Mouse (Mus musculus) cortical plate, adult 2 months (tissue): ENCODE measurements around the gene Gm11034. TPM values are rescaled to one million over a fixed set of nuclear protein-coding genes. Genes with fewer than 3 reads are reported as not detected.

Experiments
- H3K27ac ChIP-seq: fragments of 200-500 bp; 2 replicates; pipeline ENCODE4 v1.5.1; 2012; ENCODE audit warnings: low read length, control low read depth, inconsistent platforms; ENCODE audit not compliant: insufficient read depth
- H3K4me1 ChIP-seq: fragments of 200-500 bp; 2 replicates; pipeline ENCODE4 v1.6.1; 2011; ENCODE audit warnings: low read length; ENCODE audit not compliant: control insufficient read depth, insufficient read depth
- H3K4me3 ChIP-seq: fragments of 200-500 bp; 2 replicates; pipeline ENCODE4 v1.5.1; 2011; ENCODE audit warnings: mild to moderate bottlenecking, low read length, control low read depth; ENCODE audit not compliant: insufficient read depth
- CTCF ChIP-seq: fragments of 200-500 bp; IDR thresholded peaks from 2 replicates; pipeline ENCODE4 v1.5.1; 2011; ENCODE audit warnings: mild to moderate bottlenecking, control low read depth, low read length; ENCODE audit not compliant: insufficient read depth; ENCODE audit errors: extremely low read depth
- POLR2A ChIP-seq: fragments of 200-500 bp; IDR thresholded peaks from 2 replicates; pipeline ENCODE4 v1.6.1; 2011; ENCODE audit warnings: mild to moderate bottlenecking, low read length, control low read depth; ENCODE audit not compliant: insufficient read depth; ENCODE audit errors: extremely low read depth
- polyA plus RNA-seq: library from polyadenylated mRNA; depleted of rRNA; stranded (reverse); fragments of >200 nt; gene quantifications from 2 replicates; pipeline ENCODE4 v1.2.3, GENCODE M21; 2012

The Gm11034 gene
- polyA plus RNA-seq, 1 experiment: not detected

DNA sequence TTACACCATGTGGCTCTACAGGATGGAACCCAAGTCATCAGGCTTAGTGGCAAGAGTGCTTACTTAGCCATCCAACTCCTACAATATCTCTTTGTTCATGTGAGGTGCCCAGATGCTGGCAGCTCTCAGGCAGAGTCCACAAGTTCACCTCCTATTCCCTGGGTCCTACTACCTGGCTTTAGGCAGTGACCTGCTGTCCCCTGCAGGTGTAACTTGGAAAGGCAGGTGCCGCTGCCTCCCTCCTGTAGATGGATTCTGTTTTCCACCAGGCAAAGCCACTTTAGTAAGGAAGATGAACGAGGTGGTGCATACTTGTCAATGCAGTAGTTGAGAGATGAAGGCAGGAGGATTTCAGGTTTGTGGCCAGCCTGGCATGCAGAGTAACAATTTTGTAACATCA, 1.6 kb upstream of the Gm11034 start:
- TF ChIP-seq POLR2A (no peak), CTCF (no peak)
- Histone ChIP-seq H3K4me3 (no peak overlapping the region), H3K4me1 (peaks cover under 1% of the 10 kb centered on the region; the same call in 1 of the 2 replicates), H3K27ac (no peak overlapping the region)

DNA sequence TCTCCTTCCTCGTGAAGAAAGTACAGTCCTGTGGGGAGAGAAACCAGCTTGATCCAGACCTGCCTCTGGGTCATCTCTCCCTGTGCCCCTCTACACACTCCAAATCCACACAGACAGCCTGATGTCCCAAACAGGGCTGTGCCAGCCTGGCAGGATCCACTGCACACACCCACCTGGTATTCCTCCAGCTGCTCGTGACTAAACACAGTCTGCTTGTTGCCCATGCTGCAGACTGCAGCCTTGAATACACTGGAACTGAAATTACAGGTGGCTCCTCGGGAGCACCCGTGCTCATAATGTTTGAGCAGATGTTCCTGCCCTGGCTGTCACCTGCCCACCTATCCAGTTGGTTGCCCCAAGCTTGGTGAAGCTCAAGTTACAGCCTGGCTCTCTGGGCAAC, 685 bp downstream of the Gm11034 start, which contains the start of gene Cib3:
Cib3 (minus strand) TSS at position 87 of the 400 bp plus-strand sequence.
- Histone ChIP-seq H3K27ac (no peak within 1 kb of the TSS), H3K4me3 (no peak within 1 kb of the TSS), H3K4me1 (no peaks in the 10 kb centered on the region)
- TF ChIP-seq POLR2A (no peak), CTCF (no peak)

DNA sequence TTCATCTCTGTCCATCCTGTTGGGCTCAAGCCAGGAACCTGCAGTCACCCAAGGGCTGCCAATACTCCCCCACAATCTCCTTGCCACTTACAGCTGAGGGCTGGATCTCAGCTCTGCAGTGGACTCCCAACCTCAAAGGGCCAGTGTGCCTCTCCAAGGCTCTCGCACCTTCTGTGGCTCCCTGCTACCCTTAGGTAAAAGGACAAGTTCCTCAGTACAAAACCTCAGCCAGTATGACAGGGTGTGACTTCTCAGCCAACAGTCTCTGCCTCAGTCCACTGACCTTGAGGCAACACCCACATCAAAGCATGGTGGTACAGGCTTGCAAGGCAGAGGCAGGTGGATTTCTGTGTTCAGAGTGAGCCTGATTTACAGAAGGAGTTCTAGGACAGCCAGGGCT, 1.6 kb downstream of the Gm11034 start:
- Histone ChIP-seq H3K27ac (no peak overlapping the region), H3K4me3 (no peak overlapping the region), H3K4me1 (no peaks in the 10 kb centered on the region)
- TF ChIP-seq POLR2A: no peak
- TF ChIP-seq CTCF: no peak

DNA sequence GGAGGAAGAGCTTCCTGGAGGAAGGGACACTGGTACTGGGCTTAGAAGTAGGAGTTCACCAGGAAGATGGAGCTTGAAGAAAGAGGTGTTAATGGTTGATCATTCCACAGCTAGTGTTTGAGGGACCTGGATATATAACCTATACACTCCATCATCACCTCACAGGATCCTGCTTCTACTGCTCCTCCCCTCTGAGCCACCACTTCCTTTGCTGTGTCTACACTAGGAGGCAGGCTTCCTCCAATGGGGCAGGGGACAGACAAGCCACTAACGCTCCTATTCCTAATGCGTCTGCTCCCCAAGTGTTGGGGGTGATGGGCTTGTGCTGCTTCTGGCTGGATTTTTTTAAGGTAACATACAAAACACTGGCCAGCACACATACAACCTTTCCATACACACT, 2.7 kb downstream of the Gm11034 start:
- no peak for TF ChIP-seq POLR2A
- no peak for TF ChIP-seq CTCF
- no peak overlapping the region for H3K4me3 ChIP-seq
- no peak overlapping the region for H3K27ac ChIP-seq
- H3K4me1 ChIP-seq: no peaks in the 10 kb centered on the region

DNA sequence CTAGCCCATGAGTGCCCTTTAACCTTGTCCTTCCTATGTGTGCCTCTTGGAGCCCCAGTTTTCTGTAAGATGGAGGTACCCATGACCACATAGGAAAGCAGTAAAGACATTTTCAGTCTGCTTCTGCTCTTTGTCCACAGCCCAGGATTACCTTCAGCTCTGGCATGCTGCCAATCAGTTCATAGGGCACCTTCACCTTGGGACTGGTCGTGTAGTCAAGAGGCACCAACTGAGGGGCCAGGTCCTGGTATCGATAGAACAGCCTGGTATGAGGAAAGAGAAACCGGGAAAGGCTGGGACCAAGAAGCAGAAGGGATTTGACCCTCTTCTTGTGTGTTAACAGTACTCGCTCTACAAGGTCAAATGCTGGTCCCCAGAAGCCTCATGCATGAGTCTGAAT, 3.2 kb downstream of the Gm11034 start:
- Histone ChIP-seq H3K4me3 (no peak overlapping the region), H3K27ac (no peak overlapping the region), H3K4me1 (no peaks in the 10 kb centered on the region)
- TF ChIP-seq CTCF: no peak
- no peak for TF ChIP-seq POLR2A

DNA sequence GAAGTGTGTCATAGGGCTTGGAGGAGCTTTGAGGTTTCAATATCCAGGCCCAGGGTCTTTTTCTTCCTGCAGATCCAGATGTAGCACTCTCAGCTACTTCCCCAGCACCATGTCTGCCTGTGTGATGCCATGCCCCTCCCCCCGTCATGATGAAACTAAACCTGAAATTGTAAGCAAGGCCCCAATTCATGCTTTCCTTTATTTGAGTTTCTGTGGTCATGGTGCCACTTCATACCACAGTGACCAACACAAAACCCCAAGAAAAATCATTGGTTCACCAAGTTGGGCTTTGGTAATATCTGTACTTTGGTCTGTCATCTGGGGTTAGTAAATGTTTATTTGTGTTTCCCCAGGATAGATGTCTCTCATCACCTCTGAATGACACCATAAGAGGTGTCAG, 4.9 kb downstream of the Gm11034 start:
- Histone ChIP-seq H3K4me3 (no peak overlapping the region), H3K4me1 (no peaks in the 10 kb centered on the region), H3K27ac (no peak overlapping the region)
- no peak for TF ChIP-seq CTCF
- TF ChIP-seq POLR2A: no peak

DNA sequence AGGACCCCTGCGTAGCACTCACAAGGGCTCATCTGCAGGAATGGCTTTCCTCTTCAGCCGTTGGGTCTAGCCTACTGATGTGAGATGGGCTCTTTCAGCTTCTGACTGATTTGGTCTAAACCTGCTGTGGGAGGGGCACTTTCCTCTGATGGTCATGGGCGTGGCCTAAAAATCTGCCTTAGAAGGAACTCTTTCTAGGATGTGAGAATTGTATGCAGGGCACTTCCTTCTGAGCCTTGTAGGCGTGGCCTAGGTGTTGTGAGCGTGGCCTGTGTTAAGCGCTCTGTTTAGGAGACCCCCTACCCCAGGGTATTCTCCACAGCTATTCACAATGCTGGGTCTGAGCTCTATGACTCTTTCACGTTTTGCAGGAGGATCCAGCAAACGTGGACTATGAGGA, 15.4 kb downstream of the Gm11034 start:
- H3K27ac ChIP-seq: no peak overlapping the region
- no peaks in the 10 kb centered on the region for H3K4me1 ChIP-seq
- TF ChIP-seq POLR2A (no peak), CTCF (no peak)
- H3K4me3 ChIP-seq: no peak overlapping the region

DNA sequence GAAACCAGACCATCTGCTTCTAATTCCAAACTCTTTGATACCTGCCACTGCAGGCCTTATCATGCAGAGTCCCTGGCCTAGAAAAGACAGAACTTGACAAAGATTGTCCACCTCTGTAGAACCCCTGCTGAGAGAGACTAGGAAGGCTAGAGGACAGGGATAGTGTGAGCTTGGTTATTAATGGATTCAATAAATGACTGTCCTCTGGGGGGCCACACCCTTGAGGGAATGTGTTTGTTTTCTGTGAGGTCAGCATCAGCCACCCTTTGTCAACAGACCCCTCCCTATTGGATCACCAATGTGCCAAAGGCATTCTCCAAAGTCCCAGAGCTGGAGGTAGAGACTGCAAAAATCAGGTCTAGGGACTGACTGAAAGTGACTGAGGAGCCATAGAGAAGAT, 21.4 kb downstream of the Gm11034 start:
- no peak overlapping the region for H3K4me3 ChIP-seq
- H3K4me1 ChIP-seq: no peaks in the 10 kb centered on the region
- TF ChIP-seq CTCF: no peak
- TF ChIP-seq POLR2A: no peak
- H3K27ac ChIP-seq: no peak overlapping the region

DNA sequence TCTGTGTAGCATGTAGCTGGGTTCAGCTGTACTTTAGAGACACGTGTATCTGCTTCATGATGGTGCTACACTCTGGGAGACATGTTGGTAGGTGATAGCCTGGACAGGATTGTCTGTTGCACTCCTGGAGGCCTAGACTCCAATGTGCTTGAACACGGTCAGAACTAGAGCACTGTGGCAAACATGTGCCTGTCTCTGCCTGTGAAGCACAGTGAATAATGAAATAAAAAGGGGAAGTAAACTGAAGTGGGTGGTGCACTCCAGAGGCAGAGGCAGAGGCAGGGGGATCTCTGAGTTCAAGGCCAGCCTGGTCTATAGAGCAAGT, 23.3 kb downstream of the Gm11034 start:
- no peak overlapping the region for H3K4me3 ChIP-seq
- H3K4me1 ChIP-seq: no peaks in the 10 kb centered on the region
- no peak overlapping the region for H3K27ac ChIP-seq
- no peak for TF ChIP-seq CTCF
- TF ChIP-seq POLR2A: no peak

DNA sequence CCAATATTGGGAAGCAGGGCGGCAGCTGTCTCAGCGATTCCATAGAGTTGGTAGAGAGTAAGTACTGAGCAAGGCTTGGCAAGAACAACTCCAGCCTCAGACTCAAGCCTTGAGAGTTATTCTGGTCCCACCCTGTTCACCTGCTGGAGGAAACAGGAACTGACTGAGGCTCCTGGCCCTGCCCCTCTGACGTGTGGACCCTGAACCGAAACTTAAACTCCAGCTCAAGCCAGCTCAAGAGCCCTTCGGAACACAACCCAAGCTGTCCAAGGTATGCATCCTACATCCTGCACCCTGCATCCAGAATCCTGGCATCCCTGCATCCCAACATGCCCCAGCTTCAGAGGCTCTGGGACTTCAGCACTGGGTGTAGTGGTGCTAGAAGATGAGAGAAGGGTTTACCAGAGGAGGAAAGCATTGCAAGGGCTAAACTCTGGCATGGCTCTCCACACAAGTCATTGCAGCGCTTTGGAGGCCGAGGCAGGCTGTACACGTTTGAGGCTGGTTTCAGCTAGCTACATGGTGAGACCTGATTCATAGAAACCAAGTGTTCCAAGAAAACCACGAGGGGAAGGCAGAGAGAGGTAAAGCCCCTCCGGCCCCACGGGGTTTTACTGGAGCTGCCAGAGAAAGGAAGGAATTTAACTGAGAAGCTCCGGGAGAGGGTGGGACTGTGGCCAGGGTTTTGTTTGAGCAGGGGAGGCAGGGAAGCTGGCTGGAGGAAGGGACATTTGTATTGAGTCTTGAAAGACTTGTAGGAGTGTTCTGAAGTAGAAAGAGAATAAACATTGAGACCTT, 23.8 kb downstream of the Gm11034 start, which contains the start of gene Hsh2d:
Hsh2d (plus strand) TSS at position 222 of the 798 bp plus-strand sequence.
- H3K27ac ChIP-seq: no peak within 1 kb of the TSS
- TF ChIP-seq CTCF (no peak), POLR2A (no peak)
- no peak within 1 kb of the TSS for H3K4me3 ChIP-seq
- H3K4me1 ChIP-seq: no peaks in the 10 kb centered on the region

DNA sequence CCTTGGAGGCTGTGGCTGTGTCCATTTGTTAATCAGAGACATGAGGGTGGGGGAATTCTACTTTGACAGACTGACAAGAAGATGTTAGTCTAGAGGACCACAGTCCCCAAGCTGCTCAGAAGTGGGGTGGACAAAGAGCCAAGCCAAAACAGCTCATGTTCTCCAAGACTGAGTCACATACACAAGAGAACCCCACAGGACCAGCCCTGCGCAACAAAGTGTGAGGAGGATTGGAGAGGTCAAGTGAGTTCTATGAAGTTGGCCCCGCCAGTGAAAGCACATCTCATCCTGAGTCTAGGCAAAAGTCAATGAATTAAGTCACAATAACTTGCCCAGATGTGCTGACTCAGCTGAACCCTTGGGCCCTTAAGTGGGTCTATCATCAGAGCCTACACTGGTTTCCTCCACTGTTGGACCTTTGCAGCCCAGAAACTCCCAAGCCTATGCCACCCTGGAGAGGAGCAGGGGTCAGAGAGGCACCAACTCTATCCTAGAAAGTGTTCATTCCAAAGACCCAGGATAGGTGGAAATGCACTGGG, 25.6 kb downstream of the Gm11034 start:
- H3K27ac ChIP-seq: no peak overlapping the region
- no peaks in the 10 kb centered on the region for H3K4me1 ChIP-seq
- no peak overlapping the region for H3K4me3 ChIP-seq
- no peak for TF ChIP-seq POLR2A
- no peak for TF ChIP-seq CTCF
